Mouse (Mus musculus) C2C12 (cell line): ENCODE results near the gene Scn2a.
"Not testable (repeated sequence)": the region's sequence is repeated elsewhere in the genome, so short reads cannot be mapped to it uniquely, and the experiment has no call there.

ENCODE experiments used
- CTCF ChIP-seq: IDR thresholded peaks from one replicate; pipeline ENCODE4 v1.5.1; 2011; ENCODE audit not compliant: control insufficient read depth, insufficient read depth, insufficient read length
- USF1 ChIP-seq: IDR thresholded peaks from one replicate; pipeline ENCODE4 v1.6.1; 2011; ENCODE audit warnings: low read depth, mild to moderate bottlenecking, control low read depth, moderate library complexity

- not testable (repeated sequence) for TF ChIP-seq CTCF, USF1
Measured at GRCm38 (mm10) chr2:65811203-65811602, 190.6 kb downstream of the Scn2a start.
